Mouse (Mus musculus): ENCODE data around the gene Dazap2.
A peak's percentile ranks its signal among the peaks of the same experiment; 100 is the strongest.

Gene Dazap2

DNA sequence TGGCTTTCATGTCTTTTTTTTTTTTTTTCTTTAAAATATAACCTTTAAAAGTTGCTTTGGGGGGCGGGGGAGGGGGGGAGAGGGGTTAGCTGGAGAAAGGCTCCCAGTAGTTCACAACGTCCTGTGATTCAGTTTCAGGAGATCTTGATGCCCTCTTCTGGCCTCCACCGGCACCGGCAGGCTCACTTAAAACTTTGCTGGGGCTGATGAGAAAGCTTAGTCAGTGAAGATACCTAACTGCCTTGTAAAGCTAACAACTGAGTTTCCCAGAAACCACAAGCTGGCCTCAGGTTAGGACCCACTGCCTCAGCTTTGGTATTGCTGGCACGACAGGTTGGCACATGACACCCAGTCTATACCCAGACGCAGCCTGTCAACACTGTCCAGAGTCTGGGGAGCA lies 22.5 kb downstream of the Dazap2 start:
- peak; percentile 26 for DNase-seq (ENCODE audit: low spot score)

DNA sequence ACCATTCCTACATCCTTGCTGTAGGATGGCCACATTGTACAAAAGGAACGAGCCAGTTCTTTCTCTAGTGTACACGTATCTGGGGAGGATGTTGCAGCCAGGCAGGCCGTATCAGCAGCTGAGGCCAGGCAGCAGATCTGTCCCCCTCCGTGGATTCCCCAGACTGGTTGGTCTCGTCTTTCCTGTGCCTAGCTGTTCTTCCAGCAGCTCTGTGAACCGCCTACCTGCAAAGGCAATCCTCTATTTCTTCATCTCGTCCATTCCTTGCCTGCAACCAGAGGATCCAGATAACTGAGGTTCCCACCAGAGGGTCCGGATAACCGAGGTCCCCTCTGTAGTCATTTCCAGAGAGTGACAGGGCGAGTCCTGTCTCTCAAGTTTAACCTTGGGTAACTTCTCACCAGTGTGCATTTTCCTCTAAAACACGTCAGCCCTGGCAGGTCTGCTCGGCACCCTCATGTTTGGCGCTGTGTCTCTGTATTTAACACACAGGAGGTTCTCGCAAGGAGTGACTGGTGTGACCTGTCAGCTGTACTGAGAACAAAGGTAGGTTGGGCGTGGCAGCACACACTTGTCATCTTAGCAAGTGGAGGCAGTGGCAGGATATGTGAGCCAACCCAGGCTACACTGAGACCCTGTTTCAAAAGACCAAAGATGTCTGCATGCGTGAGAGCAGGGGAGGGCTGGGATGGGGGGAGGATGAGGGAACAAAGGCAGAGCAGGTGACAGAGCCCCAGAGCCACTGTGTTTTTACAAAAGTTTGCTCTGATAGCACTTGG lies 25.0 kb downstream of the Dazap2 start:
- peak; percentile 34 for DNase-seq (ENCODE audit: low spot score)

DNA sequence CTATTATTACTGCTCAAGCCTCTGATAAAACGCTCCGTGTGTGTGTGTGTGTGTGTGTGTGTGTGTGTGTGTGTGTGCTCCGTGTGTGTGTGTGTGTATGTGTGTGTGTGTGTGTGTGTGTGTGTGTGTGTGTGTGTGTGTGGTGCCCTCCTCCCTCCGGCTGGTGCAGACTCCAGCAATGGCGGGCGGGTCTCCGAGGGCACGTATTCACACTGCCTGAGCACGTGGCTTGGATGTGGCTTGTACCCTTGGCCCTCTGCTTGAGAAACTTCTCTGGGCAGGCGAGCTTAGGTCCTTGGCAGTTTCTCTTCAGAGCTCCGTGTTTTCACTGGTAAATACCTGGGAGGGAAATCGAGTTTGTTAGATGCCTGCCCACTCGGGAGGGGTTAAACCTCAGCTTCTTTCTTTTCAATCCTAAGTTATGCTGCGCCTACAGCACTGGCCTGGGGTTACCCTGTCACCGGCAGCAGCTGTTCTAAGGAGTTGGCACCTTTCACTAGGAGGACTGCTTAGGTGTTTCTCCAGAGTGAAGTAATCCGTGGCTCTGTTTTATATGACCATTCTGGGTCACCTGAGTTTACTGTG lies 26.2 kb downstream of the Dazap2 start:
- no peak for DNase-seq (ENCODE audit: low spot score)

DNA sequence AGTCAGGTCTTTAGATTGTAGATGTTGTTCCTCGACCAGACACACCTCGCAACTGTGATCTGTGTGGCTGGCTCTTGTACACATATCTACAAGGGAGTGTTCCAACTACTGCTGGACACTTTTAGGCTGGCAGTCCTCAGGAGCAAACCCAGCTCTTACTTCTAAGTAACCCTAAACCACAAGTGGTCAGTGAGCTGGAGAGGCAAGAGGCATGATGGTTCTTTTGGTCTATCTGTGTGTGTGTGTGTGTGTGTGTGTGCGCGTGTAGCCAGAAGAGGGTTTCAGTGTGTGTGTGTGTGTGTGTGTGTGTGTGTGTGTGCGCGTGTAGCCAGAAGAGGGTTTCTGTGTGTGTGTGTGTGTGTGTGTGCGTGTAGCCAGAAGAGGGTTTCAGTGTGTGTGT lies 27.3 kb downstream of the Dazap2 start:
- DNase-seq (ENCODE audit: low spot score), result no peak

DNA sequence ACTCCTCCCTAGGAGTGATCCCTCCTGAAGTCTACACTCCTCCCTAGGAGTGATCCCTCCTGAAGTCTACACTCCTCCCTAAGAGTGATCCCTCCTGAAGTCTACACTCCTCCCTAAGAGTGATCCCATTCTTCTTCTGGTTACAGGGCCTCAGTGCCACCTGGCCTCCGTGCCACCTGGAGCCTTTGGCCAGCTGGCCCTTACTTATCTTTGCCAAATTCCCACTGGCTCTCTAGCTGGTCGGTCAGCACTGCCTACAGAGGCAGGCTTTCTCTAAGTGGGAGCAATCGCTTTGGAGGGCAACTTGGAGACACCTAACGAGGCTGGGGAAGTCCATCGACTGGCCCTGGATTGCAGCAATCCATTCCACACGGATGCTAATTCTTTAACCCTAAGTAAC lies 31.0 kb downstream of the Dazap2 start:
- no peak for DNase-seq (ENCODE audit: low spot score)

DNA sequence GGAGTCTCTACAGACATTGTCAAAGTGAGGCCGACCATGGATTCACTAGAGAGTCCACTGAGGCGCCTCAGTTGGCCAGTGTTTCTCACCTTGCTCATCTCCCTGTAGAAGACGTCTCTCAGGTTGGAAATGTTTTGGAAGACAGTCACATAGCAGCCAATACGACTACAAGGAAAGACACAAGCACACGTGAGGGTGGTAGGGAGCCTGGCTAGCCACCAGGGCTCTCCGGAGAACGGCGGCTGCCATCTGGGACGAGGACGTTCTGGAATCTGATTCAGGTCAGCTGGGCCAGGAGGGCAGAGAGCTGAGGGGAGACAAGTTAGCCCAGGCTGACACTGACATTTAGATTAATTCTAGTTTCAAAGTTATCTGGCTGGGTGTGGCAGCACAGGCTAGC lies 35.0 kb downstream of the Dazap2 start:
- DNase-seq (ENCODE audit: low spot score), result no peak

DNA sequence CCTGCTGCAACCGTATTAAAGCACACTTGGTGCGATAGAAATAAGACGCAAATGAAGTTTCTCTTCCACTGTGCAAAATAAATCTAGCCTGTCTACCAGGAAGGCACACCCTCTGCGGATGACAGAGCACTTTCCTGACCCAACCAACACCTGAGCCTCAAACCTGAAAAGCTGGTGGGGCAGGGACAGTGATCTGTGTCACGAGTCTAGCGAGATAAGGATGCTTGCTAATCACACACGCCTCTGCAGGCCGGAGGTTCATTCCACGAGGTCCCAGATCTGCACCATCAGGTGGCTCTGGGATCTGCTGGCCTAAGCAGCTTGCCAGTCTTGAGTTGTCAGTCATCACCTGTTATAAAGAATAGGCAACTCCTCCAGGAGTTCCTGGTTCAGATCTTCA lies 36.5 kb downstream of the Dazap2 start:
- peak; percentile 67 for DNase-seq (ENCODE audit: low spot score)

DNA sequence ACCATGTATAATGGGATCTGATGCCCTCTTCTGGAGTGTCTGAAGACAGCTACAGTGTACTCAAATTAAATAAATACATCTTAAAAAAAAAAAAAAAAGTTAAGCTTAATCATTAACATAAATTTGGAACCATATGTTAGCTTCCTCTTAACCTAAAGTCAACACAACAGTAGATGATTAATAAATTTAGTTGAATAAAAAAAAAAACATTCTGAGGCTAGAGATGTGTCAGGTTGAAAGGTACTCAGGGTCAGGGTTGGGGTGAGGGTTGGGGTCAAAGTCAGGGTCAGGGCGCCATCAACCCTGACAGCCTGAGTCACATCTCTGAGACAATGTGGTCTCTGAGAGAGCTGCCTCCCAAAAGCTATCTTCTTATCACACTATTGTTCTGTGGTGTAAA lies 39.1 kb downstream of the Dazap2 start:
- DNase-seq (ENCODE audit: low spot score), result no peak

DNA sequence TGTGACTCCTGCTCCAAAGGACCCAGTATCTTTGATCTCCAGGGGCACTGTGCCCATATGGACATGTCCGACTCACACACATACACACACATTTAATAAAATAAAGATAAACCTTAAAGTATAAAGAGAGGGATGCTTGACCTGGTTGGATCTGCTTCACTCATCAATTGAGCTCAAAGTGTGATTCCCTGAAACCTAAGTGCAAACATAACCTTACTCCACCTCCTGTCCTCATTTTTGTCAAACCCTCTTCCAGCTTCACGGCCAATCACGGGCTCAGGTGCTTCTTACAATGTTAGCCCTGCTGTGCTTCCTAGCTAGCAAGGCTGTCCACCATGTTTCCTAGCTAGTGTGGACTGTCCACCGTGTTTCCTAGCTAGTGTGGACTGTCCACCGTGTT lies 40.1 kb downstream of the Dazap2 start:
- no peak for DNase-seq (ENCODE audit: low spot score)

DNA sequence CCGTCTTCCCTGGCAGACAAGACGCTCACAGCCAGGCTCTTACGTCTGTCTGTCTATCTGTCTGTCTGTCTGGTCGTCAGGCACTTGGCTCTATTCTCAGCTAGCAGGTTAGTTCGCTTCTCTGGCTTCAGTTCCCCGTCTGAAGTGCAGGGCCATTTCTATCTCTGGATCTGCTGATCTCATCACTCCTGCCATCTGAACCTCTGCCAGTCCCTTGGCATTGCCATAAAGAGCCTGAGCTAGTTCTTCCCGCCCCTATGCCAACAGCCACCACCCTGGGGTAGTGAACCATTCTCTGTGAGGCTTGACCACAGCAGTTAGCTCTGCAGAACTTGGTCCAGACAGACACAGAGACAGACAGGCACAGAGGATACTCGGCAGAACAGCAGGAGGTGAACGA lies 45.2 kb downstream of the Dazap2 start:
- no peak for DNase-seq (ENCODE audit: low spot score)

DNA sequence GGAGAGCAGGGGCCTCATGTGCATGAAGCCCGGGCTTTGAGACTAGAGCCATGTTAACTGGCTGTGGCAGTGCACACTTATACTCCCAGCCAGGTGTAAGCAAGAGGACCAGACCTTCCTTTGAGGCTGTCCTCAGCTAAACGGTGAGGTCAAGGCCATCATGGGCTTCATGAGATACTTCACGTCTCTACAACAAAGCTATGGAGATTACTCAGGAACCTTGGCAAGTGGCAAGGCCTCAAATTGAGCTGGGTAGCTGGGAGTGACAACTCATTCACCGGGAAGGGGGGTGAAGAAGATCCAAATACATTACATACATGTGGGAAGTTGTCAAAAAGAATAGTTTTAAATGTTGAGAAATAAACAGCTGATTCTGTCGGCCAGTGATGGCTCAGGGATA lies 45.7 kb downstream of the Dazap2 start:
- no peak for DNase-seq (ENCODE audit: low spot score)

DNA sequence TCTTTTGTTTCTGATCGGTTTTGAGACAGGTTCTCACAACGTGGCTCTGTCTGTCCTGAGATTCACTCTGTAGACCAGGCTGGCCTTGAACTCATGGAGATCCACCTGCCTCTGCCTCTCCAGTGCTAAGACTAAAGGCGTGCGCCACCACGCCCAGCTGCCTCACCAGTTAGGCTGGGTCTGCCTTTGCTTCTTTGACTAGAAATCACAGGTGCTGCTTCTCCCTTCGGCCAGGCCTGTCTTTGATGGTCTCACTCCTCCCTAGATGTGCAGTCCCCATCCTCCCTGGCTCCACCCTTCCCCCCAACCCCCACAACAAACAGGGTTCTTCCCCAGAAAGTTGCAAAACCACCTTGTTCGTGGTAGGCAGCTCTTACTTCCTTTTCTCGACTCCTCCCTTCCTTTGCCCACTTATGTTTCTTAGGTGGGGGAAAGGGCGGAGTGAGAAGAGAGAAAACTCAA lies 49.7 kb downstream of the Dazap2 start:
- DNase-seq (ENCODE audit: low spot score), result no peak

DNA sequence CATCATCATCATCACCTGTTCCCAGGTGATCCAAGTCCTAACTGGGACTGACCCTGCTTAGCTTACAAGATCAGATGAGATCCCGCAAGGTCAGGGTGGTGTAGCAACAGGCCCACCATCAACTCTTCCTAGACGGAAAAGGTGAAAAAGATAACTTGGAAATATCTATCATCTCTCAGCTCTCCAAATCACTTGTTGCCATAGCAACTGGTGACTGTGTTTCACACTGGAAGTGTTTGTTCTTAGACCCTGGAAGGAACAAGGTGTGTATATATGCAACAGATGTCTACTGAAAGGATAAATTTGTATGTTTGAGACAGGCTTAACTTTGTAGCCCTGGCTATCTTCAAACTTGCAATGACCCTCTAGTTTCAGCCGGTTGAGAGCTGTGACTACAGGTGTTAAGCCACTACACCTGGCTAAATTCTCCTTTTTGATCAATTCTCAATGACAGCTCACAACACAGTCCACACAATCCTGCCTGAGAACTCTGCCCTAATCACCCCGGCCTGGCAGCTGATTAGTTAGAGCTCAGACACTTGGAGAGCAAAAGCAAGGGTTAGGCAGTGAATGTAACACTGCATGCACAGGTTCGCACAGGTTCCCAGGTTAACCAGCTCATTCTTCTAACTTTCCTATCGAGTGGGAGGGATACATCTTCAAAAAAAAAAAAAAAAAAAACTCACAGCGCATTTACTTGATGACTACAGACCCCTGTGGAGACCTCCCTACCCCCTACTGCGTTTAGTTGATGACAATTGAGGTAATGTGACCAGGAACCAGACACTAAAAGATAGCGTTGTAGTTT lies 50.5 kb downstream of the Dazap2 start:
- DNase-seq (ENCODE audit: low spot score), result no peak

DNA sequence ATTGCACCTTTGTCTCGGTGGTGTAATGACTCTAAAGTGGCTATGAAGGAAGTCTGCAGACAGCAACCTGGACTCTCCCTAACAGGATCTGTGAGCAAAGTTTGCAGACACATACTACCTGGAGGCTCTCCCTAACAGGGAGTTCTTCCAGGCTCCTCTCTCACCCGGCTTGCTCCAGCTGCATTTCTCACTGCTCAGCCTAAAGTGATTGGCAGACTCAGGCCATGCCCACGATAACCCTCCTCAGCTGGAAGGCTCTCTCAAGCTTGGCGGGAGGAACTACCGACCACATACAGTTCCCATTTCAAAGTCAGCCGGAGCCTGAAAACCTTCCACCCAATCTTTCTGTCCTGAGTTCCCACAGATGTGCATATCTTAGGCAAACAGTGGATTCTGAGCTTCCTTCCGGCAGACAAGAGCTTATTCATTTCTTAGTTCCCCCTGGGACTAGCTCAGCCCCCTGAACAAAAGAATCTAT lies 51.1 kb downstream of the Dazap2 start:
- no peak for DNase-seq (ENCODE audit: low spot score)

DNA sequence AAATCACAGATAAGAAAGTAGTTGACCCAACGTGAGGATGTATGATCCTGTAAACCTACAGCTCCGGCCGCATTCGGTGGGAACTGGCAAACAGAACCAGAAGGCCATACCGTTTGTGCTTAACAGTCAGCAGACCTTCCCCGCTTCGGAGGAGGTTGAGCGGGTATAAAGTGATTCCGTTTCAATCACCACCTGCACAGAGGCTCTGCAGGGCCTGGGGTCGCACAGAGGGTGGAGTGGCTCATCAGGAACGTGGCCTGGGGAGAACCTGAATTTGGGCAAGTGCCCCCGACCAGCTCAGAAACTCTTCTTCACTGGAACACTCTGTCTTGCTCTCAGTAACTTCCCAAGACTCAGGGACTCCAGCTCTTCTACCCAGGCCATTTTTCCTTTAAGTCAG lies 51.7 kb downstream of the Dazap2 start:
- DNase-seq (ENCODE audit: low spot score), result no peak

DNA sequence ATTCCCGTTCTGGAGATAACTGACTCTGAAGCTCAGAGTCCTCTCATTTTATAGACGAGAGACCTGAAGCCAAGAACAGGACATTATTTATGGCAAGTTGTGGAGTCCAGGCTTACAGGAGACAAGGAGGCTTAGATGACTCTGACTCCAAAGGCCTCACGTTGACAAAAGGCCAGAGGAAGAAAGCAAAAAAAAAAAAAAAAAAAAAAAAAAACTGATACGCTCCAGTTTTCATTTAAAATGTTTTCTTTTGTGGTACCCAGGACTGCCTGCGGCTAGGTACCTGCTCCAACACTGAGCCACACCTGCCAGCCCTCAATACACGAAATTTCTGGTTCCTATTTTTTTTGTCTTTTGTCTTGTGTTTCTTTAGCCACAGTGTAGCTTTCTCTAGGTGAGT lies 52.3 kb downstream of the Dazap2 start:
- DNase-seq (ENCODE audit: low spot score), result no peak

DNA sequence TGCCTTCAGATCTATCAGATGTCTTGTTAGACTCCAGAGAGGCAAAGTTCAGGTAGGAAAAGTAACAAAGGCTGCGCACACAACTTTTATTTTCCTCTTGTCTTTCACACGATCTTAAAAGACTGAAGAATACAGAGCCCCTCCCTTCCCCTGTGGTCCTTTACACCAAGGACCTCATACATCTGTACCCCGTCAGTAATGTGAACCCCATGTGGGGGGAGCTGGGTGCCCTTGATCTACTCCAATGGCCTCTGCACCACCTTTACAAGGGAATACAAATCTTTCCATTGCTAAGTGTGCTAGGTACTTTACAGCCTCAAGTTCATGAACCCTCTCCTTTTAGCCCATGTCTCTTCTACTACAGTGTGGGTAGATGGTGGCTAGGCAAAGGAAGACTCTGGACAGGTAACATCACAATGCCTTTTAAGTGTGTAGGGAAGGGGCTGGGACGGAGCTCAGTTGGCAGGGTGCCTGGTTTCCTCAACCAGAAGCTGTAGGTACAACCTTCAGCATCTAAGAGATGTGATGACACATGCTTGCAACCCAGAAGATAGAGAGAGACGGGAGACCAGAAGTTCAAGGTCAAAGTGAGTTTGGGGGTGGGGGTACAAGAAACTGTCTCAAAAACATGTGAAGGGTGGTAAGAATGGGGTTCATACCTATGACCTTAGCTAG lies 52.9 kb downstream of the Dazap2 start:
- no peak for DNase-seq (ENCODE audit: low spot score)

DNA sequence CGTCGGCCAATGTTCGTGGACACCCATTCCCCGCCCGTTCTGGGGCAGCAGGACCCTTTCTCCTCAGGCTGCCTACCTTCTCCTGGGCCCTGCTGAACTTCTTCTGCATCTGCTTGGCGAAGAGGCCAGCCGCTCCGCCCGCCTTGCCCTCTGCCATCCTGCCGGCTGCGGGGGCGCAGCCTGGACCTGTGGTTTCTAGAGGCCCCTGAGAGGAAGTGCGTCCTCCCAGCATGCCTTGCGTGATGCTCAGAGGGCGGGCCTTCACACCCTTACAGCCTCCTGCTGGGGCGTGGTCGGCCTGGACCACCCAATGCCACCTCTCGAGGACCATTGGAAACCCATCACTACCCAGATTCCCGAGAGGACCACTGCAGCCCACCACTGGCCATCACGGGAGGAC lies 54.2 kb downstream of the Dazap2 start, which contains the start of gene Bin2:
TSS of gene Bin2 (minus strand) at position 217 of the 400 bp plus-strand sequence.
- DNase-seq (ENCODE audit: low spot score), result no peak

DNA sequence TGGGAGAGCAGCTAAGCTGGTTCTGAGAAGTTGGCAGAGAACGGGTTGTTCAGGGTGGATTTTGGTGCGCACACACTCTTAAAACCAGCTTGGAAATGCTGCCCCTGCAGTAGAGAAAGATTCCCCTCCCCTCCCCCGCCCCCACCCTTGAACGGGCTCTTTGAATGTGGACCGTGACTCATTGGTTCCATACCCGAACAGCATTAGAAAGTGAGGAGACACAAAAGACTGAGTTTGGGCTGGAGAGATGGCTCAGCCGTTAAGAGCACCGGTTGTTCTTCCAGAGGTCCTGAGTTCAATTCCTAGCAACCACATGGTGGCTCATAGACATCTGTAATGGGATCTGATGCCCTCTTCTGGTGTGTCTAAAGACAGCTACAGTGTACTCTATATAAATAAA lies 54.9 kb downstream of the Dazap2 start:
- DNase-seq (ENCODE audit: low spot score), result no peak

All from urinary bladder, postnatal 25 days (tissue).